Mouse (Mus musculus): Measurements from ENCODE around the gene Iqgap2. TPM values are rescaled to one million over a fixed set of nuclear protein-coding genes. Genes with fewer than 3 reads are reported as not detected.
A peak's percentile ranks its signal among the peaks of the same experiment; 100 is the strongest.

The Iqgap2 gene
- polyA plus RNA-seq, 1 experiment: 12.5 TPM

- TF ChIP-seq CTCF (conservative IDR thresholded peaks at IDR 0.05; ENCODE audit: insufficient read depth, insufficient read length, low read depth, low read length): no peak
- WGBS: 90% methylated on average over 4 of the region's 4 CpGs
- Histone ChIP-seq H3K27ac (ENCODE audit: insufficient read depth, low read depth, low read length) (no peak overlapping the region), H3K36me3 (ENCODE audit: control insufficient read depth, insufficient read depth, low read length) (no peaks in the 10 kb centered on the region), H3K4me1 (ENCODE audit: control insufficient read depth, insufficient read depth, low read length) (no peaks in the 10 kb centered on the region), H3K4me3 (ENCODE audit: insufficient read depth, low read depth, low read length) (no peak overlapping the region), H3K27me3 (replicated peaks; ENCODE audit: control insufficient read depth, insufficient read depth, low read length) (no peaks in the 10 kb centered on the region)
- DNase-seq: no peak
Observed at GRCm38 (mm10) chr13:95679491-95679941, 212.2 kb downstream of the Iqgap2 start.

- TF ChIP-seq POLR2A (IDR thresholded peaks at IDR 0.05; ENCODE audit: low read depth, low read length) (no peak), CTCF (conservative IDR thresholded peaks at IDR 0.05; ENCODE audit: insufficient read depth, insufficient read length, low read depth, low read length) (no peak)
- H3K27ac ChIP-seq (ENCODE audit: insufficient read depth, low read depth, low read length): no peak overlapping the region
- WGBS: 87% methylated on average over 5 of the region's 5 CpGs
- no peaks in the 10 kb centered on the region for H3K27me3 ChIP-seq (replicated peaks; ENCODE audit: control insufficient read depth, insufficient read depth, low read length)
- no peaks in the 10 kb centered on the region for H3K4me1 ChIP-seq (ENCODE audit: control insufficient read depth, insufficient read depth, low read length)
- H3K4me3 ChIP-seq (ENCODE audit: insufficient read depth, low read depth, low read length): no peak overlapping the region
- no peak for DNase-seq
- no peaks in the 10 kb centered on the region for H3K36me3 ChIP-seq (ENCODE audit: control insufficient read depth, insufficient read depth, low read length)
Observed at GRCm38 (mm10) chr13:95679078-95679477, 212.6 kb downstream of the Iqgap2 start.

GRCm38 (mm10) chr13:95672372-95672771, 219.3 kb downstream of the Iqgap2 start:
- no peaks in the 10 kb centered on the region for H3K4me1 ChIP-seq (ENCODE audit: control insufficient read depth, insufficient read depth, low read length)
- no peak overlapping the region for H3K4me3 ChIP-seq (ENCODE audit: insufficient read depth, low read depth, low read length)
- H3K27me3 ChIP-seq (replicated peaks; ENCODE audit: control insufficient read depth, insufficient read depth, low read length): no peaks in the 10 kb centered on the region
- 90% methylated on average over 7 of the region's 7 CpGs for WGBS
- no peak for DNase-seq
- no peak overlapping the region for H3K27ac ChIP-seq (ENCODE audit: insufficient read depth, low read depth, low read length)
- H3K36me3 ChIP-seq (ENCODE audit: control insufficient read depth, insufficient read depth, low read length): no peaks in the 10 kb centered on the region
- no peak for TF ChIP-seq POLR2A (IDR thresholded peaks at IDR 0.05; ENCODE audit: low read depth, low read length)
- no peak for TF ChIP-seq CTCF (conservative IDR thresholded peaks at IDR 0.05; ENCODE audit: insufficient read depth, insufficient read length, low read depth, low read length)

- no peak for TF ChIP-seq POLR2A (IDR thresholded peaks at IDR 0.05; ENCODE audit: low read depth, low read length)
- no peak for TF ChIP-seq CTCF (conservative IDR thresholded peaks at IDR 0.05; ENCODE audit: insufficient read depth, insufficient read length, low read depth, low read length)
- no peaks in the 10 kb centered on the region for H3K36me3 ChIP-seq (ENCODE audit: control insufficient read depth, insufficient read depth, low read length)
- no peaks in the 10 kb centered on the region for H3K4me1 ChIP-seq (ENCODE audit: control insufficient read depth, insufficient read depth, low read length)
- WGBS: 91% methylated on average over 9 of the region's 9 CpGs
- DNase-seq: no peak
- H3K27ac ChIP-seq (ENCODE audit: insufficient read depth, low read depth, low read length): no peak overlapping the region
- no peaks in the 10 kb centered on the region for H3K27me3 ChIP-seq (replicated peaks; ENCODE audit: control insufficient read depth, insufficient read depth, low read length)
- H3K4me3 ChIP-seq (ENCODE audit: insufficient read depth, low read depth, low read length): no peak overlapping the region
Observed at GRCm38 (mm10) chr13:95671108-95671897, 220.4 kb downstream of the Iqgap2 start.

GRCm38 (mm10) chr13:95670534-95670933, 221.2 kb downstream of the Iqgap2 start:
- Histone ChIP-seq H3K4me3 (ENCODE audit: insufficient read depth, low read depth, low read length) (no peak overlapping the region), H3K4me1 (ENCODE audit: control insufficient read depth, insufficient read depth, low read length) (no peaks in the 10 kb centered on the region), H3K36me3 (ENCODE audit: control insufficient read depth, insufficient read depth, low read length) (no peaks in the 10 kb centered on the region), H3K27me3 (replicated peaks; ENCODE audit: control insufficient read depth, insufficient read depth, low read length) (no peaks in the 10 kb centered on the region), H3K27ac (ENCODE audit: insufficient read depth, low read depth, low read length) (no peak overlapping the region)
- 90% methylated on average over 5 of the region's 5 CpGs for WGBS
- no peak for TF ChIP-seq POLR2A (IDR thresholded peaks at IDR 0.05; ENCODE audit: low read depth, low read length)
- no peak for TF ChIP-seq CTCF (conservative IDR thresholded peaks at IDR 0.05; ENCODE audit: insufficient read depth, insufficient read length, low read depth, low read length)
- no peak for DNase-seq

GRCm38 (mm10) chr13:95667260-95667659, 224.5 kb downstream of the Iqgap2 start:
- Histone ChIP-seq H3K27me3 (replicated peaks; ENCODE audit: control insufficient read depth, insufficient read depth, low read length) (no peaks in the 10 kb centered on the region), H3K36me3 (ENCODE audit: control insufficient read depth, insufficient read depth, low read length) (no peaks in the 10 kb centered on the region), H3K4me1 (ENCODE audit: control insufficient read depth, insufficient read depth, low read length) (no peaks in the 10 kb centered on the region), H3K27ac (ENCODE audit: insufficient read depth, low read depth, low read length) (no peak overlapping the region), H3K4me3 (ENCODE audit: insufficient read depth, low read depth, low read length) (no peak overlapping the region)
- 13% methylated on average over 7 of the region's 7 CpGs for WGBS
- TF ChIP-seq CTCF (conservative IDR thresholded peaks at IDR 0.05; ENCODE audit: insufficient read depth, insufficient read length, low read depth, low read length) (no peak), POLR2A (IDR thresholded peaks at IDR 0.05; ENCODE audit: low read depth, low read length) (no peak)
- DNase-seq: peak; percentile 43

- no peak for DNase-seq
- H3K27ac ChIP-seq (ENCODE audit: insufficient read depth, low read depth, low read length): no peak overlapping the region
- no peaks in the 10 kb centered on the region for H3K4me1 ChIP-seq (ENCODE audit: control insufficient read depth, insufficient read depth, low read length)
- TF ChIP-seq CTCF (conservative IDR thresholded peaks at IDR 0.05; ENCODE audit: insufficient read depth, insufficient read length, low read depth, low read length): no peak
- no peak for TF ChIP-seq POLR2A (IDR thresholded peaks at IDR 0.05; ENCODE audit: low read depth, low read length)
- no peaks in the 10 kb centered on the region for H3K27me3 ChIP-seq (replicated peaks; ENCODE audit: control insufficient read depth, insufficient read depth, low read length)
- H3K36me3 ChIP-seq (ENCODE audit: control insufficient read depth, insufficient read depth, low read length): no peaks in the 10 kb centered on the region
- 93% methylated on average over 13 of the region's 13 CpGs for WGBS
- no peak overlapping the region for H3K4me3 ChIP-seq (ENCODE audit: insufficient read depth, low read depth, low read length)
Observed at GRCm38 (mm10) chr13:95665644-95666356, 225.9 kb downstream of the Iqgap2 start.
